Mouse (Mus musculus) G1E (cell line): ENCODE data around the gene Calm3. TPM values are rescaled to one million over a fixed set of nuclear protein-coding genes. Genes with fewer than 3 reads are reported as not detected.
A peak's percentile ranks its signal among the peaks of the same experiment; 100 is the strongest.

Experiments
- ATAC-seq: 2 replicates; pipeline ENCODE4 v1.8.0; 2016; ENCODE audit warnings: mild to moderate bottlenecking; ENCODE audit not compliant: insufficient number of reproducible peaks, poor library complexity, low FRiP score, severe bottlenecking; ENCODE audit errors: extremely low read depth
- DNase-seq: peaks from one replicate; pipeline ENCODE4 v3.0.0; 2012; ENCODE audit warnings: low spot score
- H3K27me3 ChIP-seq: 2 replicates; pipeline ENCODE4 v1.6.1; 2012; ENCODE audit warnings: mild to moderate bottlenecking, low read length, inconsistent platforms; ENCODE audit not compliant: insufficient read depth
- H3K36me3 ChIP-seq: replicated peaks from 2 replicates; pipeline ENCODE3; 2012; ENCODE audit warnings: mild to moderate bottlenecking, inconsistent platforms
- H3K4me1 ChIP-seq: 2 replicates; pipeline ENCODE4 v1.6.1; 2012; ENCODE audit warnings: low read depth, low read length, inconsistent platforms, mixed read lengths; ENCODE audit not compliant: insufficient read depth
- H3K4me3 ChIP-seq: 2 replicates; pipeline ENCODE4 v1.5.1; 2012; ENCODE audit warnings: low read depth, mild to moderate bottlenecking, inconsistent platforms, low read length, moderate library complexity, mixed read lengths
- H3K9me3 ChIP-seq: replicated peaks from 2 replicates; pipeline ENCODE4 v1.6.1; 2012; ENCODE audit warnings: inconsistent platforms
- CTCF ChIP-seq: IDR thresholded peaks from 2 replicates; pipeline ENCODE4 v1.5.1; 2012; ENCODE audit warnings: low read depth, low read length, inconsistent platforms, mixed read lengths
- GATA1 ChIP-seq: IDR thresholded peaks from 2 replicates; pipeline ENCODE4 v1.6.1; 2012; ENCODE audit warnings: borderline replicate concordance, low read length, inconsistent platforms, mixed read lengths
- GATA2 ChIP-seq: IDR thresholded peaks from 2 replicates; pipeline ENCODE4 v1.6.1; 2012; ENCODE audit warnings: low read depth, low read length, inconsistent platforms, borderline replicate concordance
- POLR2AphosphoS5 ChIP-seq: IDR thresholded peaks from 2 replicates; pipeline ENCODE4 v1.6.1; 2012; ENCODE audit warnings: low read depth, low read length, inconsistent platforms; ENCODE audit not compliant: insufficient replicate concordance
- TAL1 ChIP-seq: conservative IDR thresholded peaks from 2 replicates; pipeline ENCODE4 v1.6.1; 2012; ENCODE audit warnings: low read depth, low read length, inconsistent platforms, mixed read lengths
- polyA plus RNA-seq: library from polyadenylated mRNA; stranded (reverse); fragments of >175 nt; gene quantifications from 2 replicates; pipeline ENCODE4 v1.2.3, GENCODE M21; 2012
- total RNA-seq, 2 experiments: library from RNA; stranded (forward) in 1 of 2; stranded (reverse) in 1 of 2; fragments of 200-1000 nt in 1 of 2; fragments of >200 nt in 1 of 2; fragmentation: Nextera tagmentation in 1 of 2; gene quantifications; 2 replicates each; pipeline ENCODE4 v1.2.3; 2014 to 2017

Calm3 gene
- total and polyA plus RNA-seq, 3 experiments, result 157 to 792 (median 344) TPM

DNA sequence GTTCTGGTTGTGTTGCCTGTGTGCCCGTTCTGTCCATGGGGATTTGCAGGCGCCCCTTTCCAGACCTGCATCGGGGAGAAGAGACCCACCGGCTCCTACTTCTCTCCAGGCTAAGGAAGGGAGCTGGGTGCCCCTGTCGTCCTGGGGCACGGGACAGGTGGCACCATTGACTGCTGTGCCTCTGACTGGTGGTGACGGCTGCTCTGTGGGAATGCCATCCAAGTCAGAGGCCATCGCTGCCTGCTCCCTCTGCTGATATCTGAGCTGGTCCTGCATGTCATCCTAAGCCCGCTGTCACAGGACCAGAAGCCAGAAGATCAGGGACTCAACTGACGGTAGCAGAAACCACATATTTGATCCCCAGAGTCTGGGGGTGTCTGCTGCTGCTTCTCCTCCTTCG, 15.1 kb downstream of the Calm3 start:
- Histone ChIP-seq H3K4me1 (peaks cover 41% of the 10 kb centered on the region), H3K4me3 (no peak overlapping the region), H3K9me3 (no peaks in the 10 kb centered on the region), H3K27me3 (peaks cover 45% of the 10 kb centered on the region), H3K36me3 (peaks cover 11% of the 10 kb centered on the region)
- ATAC-seq (no peak), DNase-seq (no peak)
- no peak for TF ChIP-seq GATA2
- TF ChIP-seq CTCF, result no peak
- no peak for TF ChIP-seq POLR2AphosphoS5
- no peak for TF ChIP-seq TAL1
- no peak for TF ChIP-seq GATA1

DNA sequence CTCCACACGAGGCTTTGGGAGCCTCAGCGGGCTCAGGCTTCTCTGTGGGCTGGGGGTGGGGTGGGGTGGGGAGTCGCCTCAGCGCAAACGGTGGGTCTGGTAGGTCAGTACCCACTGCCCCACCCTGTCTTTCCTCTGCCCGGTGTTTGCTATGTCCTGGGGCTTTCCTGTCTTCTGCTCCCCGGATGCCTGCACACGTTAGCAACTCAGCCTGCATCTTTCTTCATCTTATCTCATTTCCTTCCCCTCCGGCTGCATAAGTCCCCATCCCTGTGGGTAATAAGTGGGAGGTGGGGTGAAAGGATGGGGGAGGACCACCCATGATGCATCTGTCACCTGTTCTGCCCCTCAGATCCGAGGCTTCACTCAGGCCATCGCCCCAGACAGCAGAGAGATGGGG, 15.5 kb downstream of the Calm3 start:
- ATAC-seq (no peak), DNase-seq (no peak)
- Histone ChIP-seq H3K4me3 (no peak overlapping the region), H3K4me1 (peaks cover 42% of the 10 kb centered on the region), H3K36me3 (peaks cover 6% of the 10 kb centered on the region), H3K27me3 (peaks cover 45% of the 10 kb centered on the region), H3K9me3 (no peaks in the 10 kb centered on the region)
- TF ChIP-seq TAL1, result no peak
- TF ChIP-seq GATA2, result no peak
- no peak for TF ChIP-seq CTCF
- no peak for TF ChIP-seq POLR2AphosphoS5
- TF ChIP-seq GATA1, result no peak

DNA sequence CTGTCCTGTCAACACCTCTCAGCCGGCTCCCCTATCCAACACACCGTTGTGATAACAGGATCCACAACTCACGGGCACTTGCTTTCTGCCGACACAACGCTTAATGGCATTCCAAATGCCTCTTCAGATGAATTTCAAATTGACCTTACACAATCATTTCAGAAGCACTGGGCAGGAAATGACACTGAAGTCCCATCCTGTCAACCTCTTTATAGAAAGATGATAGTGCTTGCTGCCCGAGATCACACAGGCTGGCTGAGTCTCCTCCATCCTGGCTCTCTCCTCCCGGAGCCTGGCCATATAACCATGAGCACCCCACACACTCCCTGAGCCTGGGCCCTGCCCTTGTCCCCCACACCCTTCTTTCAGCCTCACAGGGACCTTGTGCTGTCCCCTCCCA, 16.1 kb downstream of the Calm3 start:
- TF ChIP-seq CTCF (no peak), GATA2 (no peak), GATA1 (no peak), POLR2AphosphoS5 (no peak), TAL1 (no peak)
- no peak for DNase-seq
- peaks cover 46% of the 10 kb centered on the region for H3K4me1 ChIP-seq
- H3K27me3 ChIP-seq, result peaks cover 45% of the 10 kb centered on the region
- H3K9me3 ChIP-seq, result no peaks in the 10 kb centered on the region
- peaks cover under 1% of the 10 kb centered on the region for H3K36me3 ChIP-seq
- no peak overlapping the region for H3K4me3 ChIP-seq
- no peak for ATAC-seq

DNA sequence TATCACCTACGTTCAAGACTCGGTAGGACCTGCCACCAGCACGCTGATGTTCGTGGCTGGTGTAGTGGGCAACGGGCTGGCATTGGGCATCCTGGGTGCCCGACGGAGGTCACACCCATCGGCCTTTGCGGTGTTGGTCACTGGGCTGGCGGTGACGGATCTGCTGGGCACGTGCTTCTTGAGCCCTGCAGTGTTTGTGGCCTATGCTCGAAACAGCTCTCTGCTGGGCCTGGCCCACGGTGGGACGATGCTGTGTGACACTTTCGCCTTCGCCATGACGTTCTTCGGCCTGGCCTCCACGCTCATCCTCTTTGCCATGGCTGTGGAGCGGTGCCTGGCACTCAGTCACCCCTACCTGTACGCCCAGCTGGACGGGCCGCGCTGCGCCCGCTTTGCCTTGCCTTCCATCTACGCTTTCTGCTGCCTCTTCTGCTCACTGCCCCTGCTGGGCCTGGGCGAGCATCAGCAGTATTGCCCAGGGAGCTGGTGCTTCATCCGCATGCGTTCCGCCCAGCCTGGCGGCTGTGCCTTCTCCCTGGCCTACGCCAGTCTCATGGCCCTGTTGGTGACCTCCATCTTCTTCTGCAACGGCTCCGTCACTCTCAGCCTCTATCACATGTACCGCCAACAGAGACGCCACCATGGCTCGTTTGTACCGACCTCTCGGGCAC, 16.9 kb downstream of the Calm3 start:
- H3K36me3 ChIP-seq, result no peaks in the 10 kb centered on the region
- H3K4me3 ChIP-seq, result peak overlapping the region; percentile 14; the same call in 1 of the 2 replicates
- no peak for TF ChIP-seq POLR2AphosphoS5
- no peaks in the 10 kb centered on the region for H3K9me3 ChIP-seq
- H3K27me3 ChIP-seq, result peaks cover 48% of the 10 kb centered on the region
- no peak for DNase-seq
- H3K4me1 ChIP-seq, result peaks cover 55% of the 10 kb centered on the region
- ATAC-seq, result no peak

DNA sequence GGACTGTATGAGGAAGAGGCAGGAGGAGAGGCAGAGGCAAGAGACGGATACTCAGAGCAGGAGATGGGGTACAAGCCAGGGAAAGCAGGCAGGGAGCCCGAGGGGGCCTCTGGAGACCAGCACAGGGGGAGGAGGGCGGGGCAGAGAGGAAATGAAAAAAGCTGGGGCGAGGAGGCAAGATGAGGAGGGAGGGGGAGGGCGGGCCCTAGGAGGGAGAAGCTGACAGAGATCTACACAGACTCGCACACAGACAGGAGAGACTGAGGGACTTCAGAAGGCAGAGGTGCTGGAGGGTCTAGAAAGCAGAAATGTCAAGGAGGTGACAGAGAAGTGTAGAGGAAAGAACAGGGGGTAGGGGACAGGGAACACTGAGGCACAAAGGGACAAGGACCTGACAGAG, 17.6 kb downstream of the Calm3 start, which contains the start of gene Ptgir:
TSS of gene Ptgir (plus strand) at position 210 of the 400 bp plus-strand sequence.
- H3K4me1 ChIP-seq, result peaks cover 60% of the 10 kb centered on the region
- TF ChIP-seq POLR2AphosphoS5 (no peak), CTCF (no peak), TAL1 (no peak), GATA1 (no peak), GATA2 (no peak)
- peaks cover 48% of the 10 kb centered on the region for H3K27me3 ChIP-seq
- DNase-seq (peak; percentile 54), ATAC-seq (no peak)
- no peaks in the 10 kb centered on the region for H3K36me3 ChIP-seq
- H3K4me3 ChIP-seq, result peak within 1 kb of the TSS; percentile 14
- H3K9me3 ChIP-seq, result no peaks in the 10 kb centered on the region

DNA sequence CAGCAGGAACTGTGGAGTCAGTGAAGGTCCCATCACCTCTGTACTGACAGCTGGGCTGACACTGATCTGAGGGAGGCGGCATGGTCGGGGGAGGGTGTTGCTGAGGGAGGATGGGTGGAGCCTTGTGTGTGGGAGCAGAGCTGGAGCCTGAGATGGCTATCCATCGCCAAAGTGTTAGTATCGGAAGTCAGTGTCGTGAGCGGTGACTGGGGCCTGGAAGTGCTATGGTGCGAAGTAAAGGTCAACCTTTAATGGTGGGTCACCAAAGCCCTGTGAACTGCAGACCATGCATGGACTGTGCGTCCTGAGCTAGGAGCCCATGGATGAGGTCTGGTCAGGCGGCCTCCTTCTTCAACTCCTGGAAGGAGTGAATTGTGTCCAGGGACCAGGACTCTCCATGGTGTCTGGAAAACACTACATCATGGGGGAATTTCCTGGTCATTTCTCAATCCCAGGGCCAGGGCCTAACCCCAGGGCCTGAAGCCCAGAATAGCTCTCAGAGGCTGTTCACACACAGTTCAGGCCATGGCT, 18.4 kb downstream of the Calm3 start:
- DNase-seq, result peak; percentile 47
- H3K4me1 ChIP-seq, result peaks cover 60% of the 10 kb centered on the region
- no peaks in the 10 kb centered on the region for H3K9me3 ChIP-seq
- peak; percentile 55 for ATAC-seq
- H3K4me3 ChIP-seq, result no peak overlapping the region; the same call in 1 of the 2 replicates
- TF ChIP-seq GATA2 (no peak), TAL1 (no peak), GATA1 (no peak), CTCF (no peak), POLR2AphosphoS5 (no peak)
- no peaks in the 10 kb centered on the region for H3K36me3 ChIP-seq
- H3K27me3 ChIP-seq, result peaks cover 50% of the 10 kb centered on the region
